In genomic region chr15:8805565-8805964, GRCm38 (mm10) we compare ENCODE assay signal across 5 mouse cellular contexts.
DNase-seq lines count a peak whose midpoint lies in the region; ATAC-seq and TF ChIP-seq lines count a peak whose summit lies in the region.
"Not testable (repeated sequence)": the region's sequence is repeated elsewhere in the genome, so short reads cannot be mapped to it uniquely, and the experiment has no call there.

No protein-coding gene starts in this region.

- H3K27ac ChIP-seq in embryonic facial prominence, embryonic 10.5 days (replicated peaks) = peak overlapping the region; percentile 63; the same call in 1 of the 2 replicates
- peak overlapping the region; percentile 62; the same call in 1 of the 2 replicates for H3K27ac ChIP-seq in embryonic facial prominence, embryonic 13.5 days
- H3K27ac ChIP-seq in embryonic fibroblast, embryonic 13.5 days (ENCODE audit: insufficient read depth, low read length) = peak overlapping the region; percentile 39

- H3K27me3 ChIP-seq in E14TG2a.4 (ENCODE audit: insufficient read depth, low read length); Patski; embryonic facial prominence, embryonic 10.5 days (replicated peaks; ENCODE audit: low read depth, poor library complexity, severe bottlenecking); embryonic facial prominence, embryonic 13.5 days: not testable (repeated sequence)

- in situ Hi-C loops in Patski (cut with MboI; ENCODE audit: low pct_unique_long_range_greater_than_20kb) = not testable (repeated sequence)

- not testable (repeated sequence) for H3K4me1 ChIP-seq in E14TG2a.4 (replicated peaks; ENCODE audit: low read depth, low read length); embryonic facial prominence, embryonic 10.5 days; embryonic facial prominence, embryonic 13.5 days; embryonic fibroblast, embryonic 13.5 days (ENCODE audit: control insufficient read depth, insufficient read depth, low read length)

- not testable (repeated sequence) for H3K9me3 ChIP-seq in E14TG2a.4 (ENCODE audit: low read length); embryonic facial prominence, embryonic 10.5 days; embryonic facial prominence, embryonic 13.5 days

- CTCF ChIA-PET in Patski (lab: Charles Lee) = interaction anchor here (0.7 to 2.5 kb wide), 12 partner anchors 11 to 174 kb away, joined by 3 to 7 read pairs (median 4); no protein-coding TSS in a partner anchor

- TF ChIP-seq CTCF in E14TG2a.4 (conservative IDR thresholded peaks at IDR 0.05; ENCODE audit: low read length) (peak; percentile 28), Patski (IDR thresholded peaks at IDR 0.05) (peak; percentile 48)
- not testable (repeated sequence) for TF ChIP-seq CTCF in embryonic fibroblast, embryonic 13.5 days (IDR thresholded peaks at IDR 0.05; ENCODE audit: borderline replicate concordance, insufficient read depth, low read length)

- not testable (repeated sequence) for H3K9ac ChIP-seq in embryonic facial prominence, embryonic 13.5 days

- H3K36me3 ChIP-seq in E14TG2a.4 (ENCODE audit: insufficient read depth, low read length); embryonic facial prominence, embryonic 10.5 days (replicated peaks); embryonic facial prominence, embryonic 13.5 days: not testable (repeated sequence)

- POLR2A ChIA-PET in Patski (lab: Charles Lee) = interaction anchor here (1.6 kb wide), 1 partner anchor 78 kb away, joined by 9 read pairs; no protein-coding TSS in a partner anchor

- TF ChIP-seq POLR2A in embryonic fibroblast, embryonic 13.5 days (IDR thresholded peaks at IDR 0.05; ENCODE audit: low read depth, low read length) = not testable (repeated sequence)

- DNase-seq in Patski (ENCODE audit: low read depth, low spot score); embryonic facial prominence, embryonic 10.5 days (ENCODE audit: low spot score): not testable (repeated sequence)

- H3K4me3 ChIP-seq in E14TG2a.4 (replicated peaks; ENCODE audit: low read length); embryonic facial prominence, embryonic 10.5 days; embryonic facial prominence, embryonic 13.5 days; embryonic fibroblast, embryonic 13.5 days (ENCODE audit: insufficient read depth, low read length): not testable (repeated sequence)

- not testable (repeated sequence) for ATAC-seq in Patski; embryonic facial prominence, embryonic 13.5 days (ENCODE audit: insufficient number of reproducible peaks, insufficient read depth, low FRiP score, low TSS enrichment, low read depth)

- not testable (repeated sequence) for H3K4me2 ChIP-seq in embryonic facial prominence, embryonic 13.5 days

- 91% methylated on average over 5 of the region's 5 CpGs for WGBS in embryonic facial prominence, embryonic 10.5 days
- WGBS in embryonic facial prominence, embryonic 13.5 days = 89% methylated on average over 5 of the region's 5 CpGs
